Mouse (Mus musculus) heart, embryonic 11.5 days (tissue): Measurements from ENCODE around the gene Sox5. TPM values are rescaled to one million over a fixed set of nuclear protein-coding genes. Genes with fewer than 3 reads are reported as not detected.

ENCODE experiments used
- ATAC-seq: fragments of 200-750 bp; cut with Nextera tagmentation; replicated peaks from 2 replicates; pipeline ENCODE4 v1.8.0; 2017; ENCODE audit warnings: moderate library complexity; ENCODE audit not compliant: insufficient number of reproducible peaks, low FRiP score, low TSS enrichment
- H3K27ac ChIP-seq: fragments of 300-500 bp; sonication (generic); 2 replicates; pipeline ENCODE4 v1.5.1; 2014; ENCODE audit warnings: mild to moderate bottlenecking, low read depth, low read length
- H3K27me3 ChIP-seq: fragments of 300-500 bp; sonication (generic); 2 replicates; pipeline ENCODE4 v1.6.1; 2014; ENCODE audit warnings: mild to moderate bottlenecking, low read length, mixed read lengths; ENCODE audit not compliant: control insufficient read depth, insufficient read depth
- H3K36me3 ChIP-seq: fragments of 300-500 bp; sonication (generic); 2 replicates; pipeline ENCODE4 v1.6.1; 2014; ENCODE audit warnings: mild to moderate bottlenecking, low read length, moderate library complexity, mixed read lengths; ENCODE audit not compliant: control insufficient read depth, insufficient read depth
- H3K4me1 ChIP-seq: fragments of 300-500 bp; sonication (generic); 2 replicates; pipeline ENCODE4 v1.6.1; 2014; ENCODE audit warnings: low read length; ENCODE audit not compliant: control insufficient read depth, insufficient read depth
- H3K4me2 ChIP-seq: fragments of 300-500 bp; sonication (generic); 2 replicates; pipeline ENCODE4 v1.6.1; 2014; ENCODE audit warnings: mild to moderate bottlenecking, moderate library complexity
- H3K4me3 ChIP-seq: fragments of 300-500 bp; sonication (generic); 2 replicates; pipeline ENCODE4 v1.5.1; 2014; ENCODE audit warnings: low read depth, low read length
- H3K9ac ChIP-seq: fragments of 300-500 bp; sonication (generic); 2 replicates; pipeline ENCODE4 v1.6.1; 2014; ENCODE audit warnings: mild to moderate bottlenecking, low read depth, low read length, moderate library complexity
- H3K9me3 ChIP-seq: fragments of 300-500 bp; sonication (generic); replicated peaks from 2 replicates; pipeline ENCODE4 v1.6.1; 2016; ENCODE audit warnings: low read length; ENCODE audit not compliant: control insufficient read depth
- WGBS: fragments of 180-500 bp; shearing (Covaris S2); extraction: QIAGEN DNeasy Blood & Tissue Kit; methylation state at CpG from one replicate; pipeline ENCODE4 v1.1.7; 2014; ENCODE audit not compliant: insufficient replicate concordance; 5-methylcytosine and 5-hydroxymethylcytosine counted together
- polyA plus RNA-seq: library from polyadenylated mRNA; unstranded; fragments of >200 nt; fragmentation: Nextera tagmentation; extraction: Ambion mirVana; gene quantifications from 2 replicates; pipeline ENCODE4 v1.2.1, GENCODE M21; 2014

Gene Sox5
- polyA plus RNA-seq, 1 experiment from 2014 or later = 16.2 TPM

DNA sequence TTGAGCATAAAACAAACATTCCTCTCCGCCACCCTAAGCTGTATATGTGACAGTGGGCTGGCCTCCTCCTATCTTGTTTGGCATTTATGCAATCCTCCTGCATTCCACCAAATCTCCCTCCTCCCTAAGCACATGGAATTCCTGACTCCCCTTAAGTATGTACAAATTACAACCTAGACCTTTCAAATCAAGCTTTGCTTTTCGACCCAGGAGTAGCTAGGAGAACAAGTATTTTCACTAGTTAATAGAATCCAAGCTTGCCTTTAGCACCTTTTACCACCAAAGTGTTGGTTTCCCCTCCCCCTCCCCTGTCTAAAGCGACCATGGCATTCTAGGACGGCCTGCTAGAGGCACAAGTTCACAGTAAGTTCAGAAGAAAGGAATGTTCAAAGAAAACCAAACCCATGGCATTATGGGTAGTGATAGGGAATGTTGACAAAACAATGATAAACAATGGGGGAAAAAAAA, 133.6 kb downstream of the Sox5 start:
- Histone ChIP-seq H3K27me3 (no peaks in the 10 kb centered on the region), H3K4me2 (no peak overlapping the region), H3K27ac (no peak overlapping the region), H3K9ac (no peak overlapping the region), H3K4me3 (no peak overlapping the region), H3K9me3 (no peaks in the 10 kb centered on the region), H3K36me3 (no peaks in the 10 kb centered on the region), H3K4me1 (peaks cover 6% of the 10 kb centered on the region; the same call in 1 of the 2 replicates)
- 21% methylated on average over 4 of the region's 4 CpGs for WGBS
- ATAC-seq = no peak

- Histone ChIP-seq H3K9ac (no peak overlapping the region), H3K4me2 (no peak overlapping the region), H3K27ac (no peak overlapping the region), H3K4me1 (peaks cover 9% of the 10 kb centered on the region; the same call in 1 of the 2 replicates), H3K4me3 (no peak overlapping the region), H3K9me3 (no peaks in the 10 kb centered on the region), H3K27me3 (no peaks in the 10 kb centered on the region), H3K36me3 (no peaks in the 10 kb centered on the region)
- ATAC-seq = no peak
- 83% methylated on average over 3 of the region's 3 CpGs for WGBS
Measured at GRCm38 (mm10) chr6:144646331-144646730, 135.4 kb downstream of the Sox5 start.

DNA sequence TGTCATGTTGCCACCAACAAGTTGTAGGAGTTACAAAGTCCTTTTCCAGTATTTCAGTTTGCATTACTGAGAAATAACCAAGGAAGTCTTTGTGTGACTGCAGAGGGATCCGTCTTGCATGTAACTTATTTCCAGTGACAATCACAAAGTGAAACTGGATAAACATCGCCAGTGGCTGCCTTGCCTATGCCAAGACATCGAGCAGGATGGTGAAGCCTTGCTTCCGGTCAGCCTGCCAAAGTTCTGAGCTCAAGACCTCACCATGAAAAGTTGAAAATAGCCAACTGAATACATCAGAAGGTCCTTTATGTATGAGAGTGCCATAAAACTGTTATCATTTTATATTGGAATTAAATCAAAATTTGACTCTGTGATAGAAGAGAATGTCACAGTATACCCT, 136.0 kb downstream of the Sox5 start:
- Histone ChIP-seq H3K4me1 (peaks cover 9% of the 10 kb centered on the region; the same call in 1 of the 2 replicates), H3K4me2 (no peak overlapping the region), H3K9me3 (no peaks in the 10 kb centered on the region), H3K27ac (no peak overlapping the region), H3K36me3 (no peaks in the 10 kb centered on the region), H3K4me3 (no peak overlapping the region), H3K9ac (no peak overlapping the region), H3K27me3 (no peaks in the 10 kb centered on the region)
- no peak for ATAC-seq
- WGBS = 81% methylated on average over 4 of the region's 4 CpGs

DNA sequence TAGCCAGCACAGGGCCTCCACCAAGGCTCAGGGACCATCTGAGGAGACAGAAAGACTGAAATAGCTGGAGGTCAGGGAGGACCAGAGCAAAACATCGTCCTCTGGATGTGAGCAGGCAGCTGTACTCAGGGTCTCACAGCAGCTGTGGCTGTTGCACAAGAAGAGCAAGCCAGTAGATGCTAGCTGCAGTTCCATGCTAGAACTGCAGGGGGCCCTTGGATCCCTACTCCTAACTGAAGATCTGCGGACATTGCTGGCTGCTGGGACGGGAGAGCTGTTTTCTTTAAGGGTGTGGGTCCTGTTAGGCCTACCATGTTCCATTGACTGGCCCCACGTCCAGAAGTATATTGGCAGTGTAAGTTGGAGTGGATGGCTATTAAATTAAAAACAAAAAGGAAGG, 137.1 kb downstream of the Sox5 start:
- 58% methylated on average over 4 of the region's 4 CpGs for WGBS

DNA sequence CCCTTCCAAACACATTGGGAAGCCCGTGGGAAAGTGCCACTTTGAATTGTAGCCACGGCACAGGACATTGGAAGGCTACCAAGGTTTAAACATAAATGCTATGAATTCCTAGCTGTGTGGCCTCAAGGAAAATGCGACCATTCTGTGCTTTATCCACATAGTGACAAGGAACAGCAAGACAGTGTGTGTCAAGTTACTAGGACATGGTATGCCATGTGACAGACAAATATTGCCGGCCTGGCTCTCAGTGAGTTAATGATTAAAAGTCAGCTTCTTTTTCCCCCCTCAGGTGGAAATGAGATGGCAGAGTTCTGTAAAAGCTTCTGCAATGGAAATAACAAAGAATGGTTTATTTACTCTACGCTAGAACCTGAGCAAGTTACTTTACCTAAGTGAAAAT, 138.2 kb downstream of the Sox5 start:
- no peak overlapping the region for H3K4me3 ChIP-seq
- no peak overlapping the region for H3K9ac ChIP-seq
- H3K27me3 ChIP-seq = no peaks in the 10 kb centered on the region

More for the DNA sequence above, 137.1 kb downstream of the Sox5 start:
- Histone ChIP-seq H3K4me3 (no peak overlapping the region), H3K27me3 (no peaks in the 10 kb centered on the region), H3K9me3 (no peaks in the 10 kb centered on the region), H3K4me1 (peaks cover 9% of the 10 kb centered on the region; the same call in 1 of the 2 replicates), H3K4me2 (no peak overlapping the region), H3K36me3 (no peaks in the 10 kb centered on the region), H3K9ac (no peak overlapping the region), H3K27ac (no peak overlapping the region)
- ATAC-seq = no peak

GRCm38 (mm10) chr6:144641888-144642287, 139.9 kb downstream of the Sox5 start:
- Histone ChIP-seq H3K27me3 (no peaks in the 10 kb centered on the region), H3K4me1 (0 out of 2 replicates have a peak, but pooled peaks cover 2% of the 10 kb centered on the region), H3K4me3 (no peak overlapping the region), H3K4me2 (no peak overlapping the region), H3K9me3 (no peaks in the 10 kb centered on the region), H3K27ac (no peak overlapping the region), H3K9ac (no peak overlapping the region), H3K36me3 (no peaks in the 10 kb centered on the region)
- WGBS = 45% methylated on average over 5 of the region's 5 CpGs
- ATAC-seq = no peak

More for the DNA sequence above, 138.2 kb downstream of the Sox5 start:
- Histone ChIP-seq H3K27ac (no peak overlapping the region), H3K9me3 (no peaks in the 10 kb centered on the region), H3K4me1 (peaks cover 9% of the 10 kb centered on the region; the same call in 1 of the 2 replicates), H3K36me3 (no peaks in the 10 kb centered on the region), H3K4me2 (no peak overlapping the region)
- WGBS = 78% methylated on average over 5 of the region's 5 CpGs
- no peak for ATAC-seq

GRCm38 (mm10) chr6:144640591-144640990, 141.2 kb downstream of the Sox5 start:
- Histone ChIP-seq H3K4me2 (no peak overlapping the region), H3K27ac (no peak overlapping the region), H3K36me3 (no peaks in the 10 kb centered on the region), H3K9ac (no peak overlapping the region), H3K9me3 (no peaks in the 10 kb centered on the region), H3K27me3 (no peaks in the 10 kb centered on the region), H3K4me3 (no peak overlapping the region), H3K4me1 (0 out of 2 replicates have a peak, but pooled peaks cover 2% of the 10 kb centered on the region)
- no peak for ATAC-seq
- WGBS = 68% methylated on average over 3 of the region's 3 CpGs

DNA sequence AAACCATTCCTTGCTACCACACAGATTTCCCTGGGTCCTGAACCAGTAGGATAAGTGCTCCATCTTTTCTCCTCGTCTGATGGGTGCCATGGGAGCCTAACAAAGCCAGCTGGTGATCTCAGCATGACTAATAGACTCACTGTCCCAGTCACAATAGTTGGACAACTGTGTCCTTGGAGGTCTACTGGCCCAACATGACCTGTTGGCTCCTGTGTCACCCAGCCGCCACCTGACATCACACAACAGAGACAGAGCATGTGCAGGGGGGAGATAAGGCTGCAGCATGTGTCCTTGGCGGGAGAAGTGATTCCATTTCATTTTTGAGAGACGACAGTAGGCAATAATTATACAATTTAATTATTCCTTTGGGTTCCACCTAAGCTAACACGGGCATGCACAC, 143.2 kb downstream of the Sox5 start:
- ATAC-seq = no peak
- WGBS = 67% methylated on average over 5 of the region's 5 CpGs
- Histone ChIP-seq H3K4me2 (no peak overlapping the region), H3K27me3 (no peaks in the 10 kb centered on the region), H3K9me3 (no peaks in the 10 kb centered on the region), H3K27ac (no peak overlapping the region), H3K4me3 (no peak overlapping the region), H3K36me3 (no peaks in the 10 kb centered on the region), H3K9ac (no peak overlapping the region), H3K4me1 (0 out of 2 replicates have a peak, but pooled peaks cover 2% of the 10 kb centered on the region)

- H3K36me3 ChIP-seq = no peaks in the 10 kb centered on the region
- no peak overlapping the region for H3K4me3 ChIP-seq
- H3K9ac ChIP-seq = no peak overlapping the region
- no peaks in the 10 kb centered on the region for H3K4me1 ChIP-seq
- 72% methylated on average over 7 of the region's 7 CpGs for WGBS
- H3K27me3 ChIP-seq = no peaks in the 10 kb centered on the region
- no peaks in the 10 kb centered on the region for H3K9me3 ChIP-seq
- H3K4me2 ChIP-seq = no peak overlapping the region
- no peak for ATAC-seq
- no peak overlapping the region for H3K27ac ChIP-seq
Measured at GRCm38 (mm10) chr6:144627539-144628115, 154.2 kb downstream of the Sox5 start.
